Mouse (Mus musculus) spleen, adult 2 months (tissue): ENCODE measurements around the gene Plagl2. TPM values are rescaled to one million over a fixed set of nuclear protein-coding genes. Genes with fewer than 3 reads are reported as not detected.

Source experiments
- DNase-seq, 2 experiments: peaks; one replicate each; pipeline versions ENCODE4 v3.0.0 to v3.0.0-alpha.2; 2012 to 2021; ENCODE audit warnings: low spot score in 2 of 2, low read depth in 1 of 2
- H3K27ac ChIP-seq: fragments of 200-500 bp; 2 replicates; pipeline ENCODE4 v1.5.1; 2012; ENCODE audit warnings: low read length, inconsistent platforms; ENCODE audit not compliant: insufficient read depth
- H3K27me3 ChIP-seq: fragments of 200-500 bp; 2 replicates; pipeline ENCODE4 v1.6.1; 2012; ENCODE audit warnings: mild to moderate bottlenecking, moderate library complexity, low read length, inconsistent platforms; ENCODE audit not compliant: control insufficient read depth, insufficient read depth
- H3K36me3 ChIP-seq: fragments of 200-500 bp; 2 replicates; pipeline ENCODE4 v1.6.1; 2012; ENCODE audit warnings: mild to moderate bottlenecking, low read length, inconsistent platforms; ENCODE audit not compliant: control insufficient read depth, insufficient read depth
- H3K4me1 ChIP-seq: fragments of 200-500 bp; 2 replicates; pipeline ENCODE4 v1.6.1; 2011; ENCODE audit warnings: inconsistent platforms; ENCODE audit not compliant: control insufficient read depth, insufficient read depth, insufficient read length
- H3K4me3 ChIP-seq: fragments of 200-500 bp; 2 replicates; pipeline ENCODE4 v1.5.1; 2011; ENCODE audit warnings: mild to moderate bottlenecking, inconsistent platforms; ENCODE audit not compliant: insufficient read depth, insufficient read length; ENCODE audit errors: extremely low read depth
- CTCF ChIP-seq: fragments of 200-500 bp; IDR thresholded peaks from 2 replicates; pipeline ENCODE4 v1.5.1; 2011; ENCODE audit warnings: mild to moderate bottlenecking, inconsistent platforms; ENCODE audit not compliant: insufficient read depth, insufficient read length, insufficient replicate concordance; ENCODE audit errors: extremely low read depth
- POLR2A ChIP-seq: fragments of 200-500 bp; IDR thresholded peaks from 2 replicates; pipeline ENCODE4 v1.6.1; 2011; ENCODE audit warnings: low read depth, low read length, inconsistent platforms
- WGBS: fragments of 180-500 bp; shearing (Covaris S2); methylation state at CpG from one replicate; pipeline ENCODE4 v1.1.7; 2018; 5-methylcytosine and 5-hydroxymethylcytosine counted together
- polyA plus RNA-seq: library from polyadenylated mRNA; depleted of rRNA; stranded (reverse); fragments of >200 nt; gene quantifications from 2 replicates; pipeline ENCODE4 v1.2.3, GENCODE M21; 2012

Plagl2 gene
- polyA plus RNA-seq, 1 experiment = 10.7 TPM

DNA sequence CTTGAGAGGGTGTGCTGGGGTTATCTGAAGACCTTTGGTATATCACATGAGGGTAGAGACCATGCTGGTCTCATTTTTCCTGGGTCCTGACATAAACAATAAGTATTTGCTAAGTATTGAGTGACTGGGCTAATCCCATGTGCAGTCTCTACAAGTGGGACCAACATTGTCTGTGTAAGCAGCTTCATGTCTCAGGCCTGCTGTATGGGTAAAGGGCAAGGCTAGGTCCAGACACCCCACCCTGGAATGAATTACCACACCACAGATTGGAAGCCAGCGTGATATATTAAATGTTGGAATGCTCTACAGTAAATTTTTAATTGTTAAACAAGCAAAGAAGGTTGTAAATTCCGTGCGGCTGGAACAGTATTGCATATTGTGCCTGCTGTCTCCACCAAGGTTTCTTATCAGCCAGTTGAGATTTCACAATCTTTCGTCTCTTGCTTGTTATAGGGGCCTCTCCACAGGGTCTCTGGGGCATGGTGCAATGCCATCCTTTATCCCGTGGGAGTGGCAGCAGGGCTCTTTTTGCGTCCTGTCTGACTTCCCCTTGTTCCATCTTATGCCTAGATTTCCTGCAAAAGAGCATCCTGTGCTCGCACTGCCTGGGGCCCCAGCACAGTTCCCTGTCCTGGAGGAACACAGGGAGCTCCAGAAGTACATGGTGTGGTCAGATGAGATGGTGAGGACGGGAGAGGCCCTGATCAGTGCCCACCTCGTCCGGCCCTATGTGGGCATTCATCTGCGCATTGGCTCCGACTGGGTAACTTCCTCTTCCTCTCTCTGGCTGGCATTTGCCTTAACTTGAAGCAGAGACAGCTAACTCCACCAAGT is 18.0 kb upstream of the Plagl2 start:
- 36% methylated on average over 12 of the region's 12 CpGs for WGBS
- Histone ChIP-seq H3K4me3 (no peak overlapping the region; the same call in 1 of the 2 replicates), H3K36me3 (peaks cover 2% of the 10 kb centered on the region; the same call in 1 of the 2 replicates), H3K4me1 (peaks cover 22% of the 10 kb centered on the region; the same call in 1 of the 2 replicates), H3K27me3 (no peaks in the 10 kb centered on the region), H3K27ac (peak overlapping the region; percentile 15)
- no peak for DNase-seq
- TF ChIP-seq CTCF (no peak), POLR2A (no peak)

DNA sequence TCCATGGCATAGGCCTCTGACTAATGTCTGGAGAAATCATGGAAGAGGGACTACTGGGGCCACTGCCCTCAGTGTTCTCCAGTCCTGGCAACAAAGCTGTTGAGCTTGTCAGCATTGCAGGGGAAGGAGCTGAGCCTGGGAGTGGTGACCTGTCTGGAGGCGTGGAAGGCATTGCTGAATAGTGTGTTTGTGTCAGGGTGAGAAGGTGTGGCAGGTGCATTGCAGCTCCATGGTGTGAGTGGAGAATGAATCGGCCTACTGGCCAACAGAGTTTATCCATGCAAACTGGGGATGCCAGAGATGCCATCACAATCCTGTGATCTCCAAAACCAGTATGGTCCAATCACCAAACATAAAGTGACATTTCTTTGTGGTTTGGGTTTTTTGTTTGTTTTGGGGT is 15.4 kb upstream of the Plagl2 start:
- TF ChIP-seq POLR2A (no peak), CTCF (no peak)
- Histone ChIP-seq H3K27me3 (no peaks in the 10 kb centered on the region), H3K4me3 (no peak overlapping the region), H3K4me1 (peaks cover 15% of the 10 kb centered on the region; the same call in 1 of the 2 replicates), H3K27ac (no peak overlapping the region), H3K36me3 (peaks cover 7% of the 10 kb centered on the region)
- WGBS = 91% methylated on average over 2 of the region's 2 CpGs
- DNase-seq = no peak

DNA sequence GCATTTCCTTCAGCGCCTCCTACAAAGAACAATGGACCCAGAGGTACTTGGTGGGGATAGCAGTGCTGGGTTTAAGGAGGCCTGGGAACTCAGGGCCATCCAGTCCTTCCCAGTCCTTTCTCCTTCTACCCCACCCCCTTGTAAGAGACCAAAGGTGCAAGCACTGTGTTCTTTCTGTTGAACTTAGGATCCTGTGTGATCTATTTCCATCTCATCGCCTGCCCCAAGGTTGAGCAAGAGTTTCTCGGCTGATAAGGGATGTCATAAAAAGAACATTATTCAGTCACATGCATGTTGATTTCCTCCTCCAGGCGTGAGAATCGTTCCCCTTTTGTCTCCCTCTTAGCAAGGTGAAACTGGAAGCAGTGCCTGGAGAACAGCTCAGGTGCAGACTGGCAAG is 8.5 kb upstream of the Plagl2 start:
- no peaks in the 10 kb centered on the region for H3K27me3 ChIP-seq
- 81% methylated on average over 5 of the region's 5 CpGs for WGBS
- no peaks in the 10 kb centered on the region for H3K4me1 ChIP-seq
- TF ChIP-seq POLR2A (no peak), CTCF (no peak)
- peaks cover 28% of the 10 kb centered on the region for H3K36me3 ChIP-seq
- no peak overlapping the region for H3K4me3 ChIP-seq
- no peak overlapping the region for H3K27ac ChIP-seq
- DNase-seq = no peak

DNA sequence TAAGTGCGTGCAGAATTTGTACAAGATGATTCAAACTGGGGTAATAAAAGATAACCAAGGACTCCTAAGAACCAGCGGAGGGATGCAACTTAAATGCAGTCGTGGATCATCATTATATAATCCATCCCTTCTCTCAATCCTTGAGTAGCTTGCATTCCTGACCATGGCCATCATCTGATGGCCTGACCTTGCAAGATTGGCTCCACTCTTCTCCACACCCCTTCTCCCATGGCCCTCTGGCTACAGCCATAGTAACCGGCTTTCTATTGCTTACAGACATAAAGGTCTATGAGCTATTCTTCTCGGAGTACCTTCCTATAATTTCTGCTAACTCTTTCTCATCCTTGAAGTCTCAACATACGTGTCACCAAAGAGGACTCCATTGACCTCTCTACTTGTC is 930 bp upstream of the Plagl2 start:
- TF ChIP-seq POLR2A (no peak), CTCF (no peak)
- 65% methylated on average over 6 of the region's 6 CpGs for WGBS
- no peak overlapping the region for H3K27ac ChIP-seq
- peaks cover 5% of the 10 kb centered on the region; the same call in 1 of the 2 replicates for H3K36me3 ChIP-seq
- no peaks in the 10 kb centered on the region for H3K27me3 ChIP-seq
- peak overlapping the region; percentile 91; the same call in 1 of the 2 replicates for H3K4me3 ChIP-seq
- no peak for DNase-seq
- H3K4me1 ChIP-seq = peaks cover 4% of the 10 kb centered on the region

DNA sequence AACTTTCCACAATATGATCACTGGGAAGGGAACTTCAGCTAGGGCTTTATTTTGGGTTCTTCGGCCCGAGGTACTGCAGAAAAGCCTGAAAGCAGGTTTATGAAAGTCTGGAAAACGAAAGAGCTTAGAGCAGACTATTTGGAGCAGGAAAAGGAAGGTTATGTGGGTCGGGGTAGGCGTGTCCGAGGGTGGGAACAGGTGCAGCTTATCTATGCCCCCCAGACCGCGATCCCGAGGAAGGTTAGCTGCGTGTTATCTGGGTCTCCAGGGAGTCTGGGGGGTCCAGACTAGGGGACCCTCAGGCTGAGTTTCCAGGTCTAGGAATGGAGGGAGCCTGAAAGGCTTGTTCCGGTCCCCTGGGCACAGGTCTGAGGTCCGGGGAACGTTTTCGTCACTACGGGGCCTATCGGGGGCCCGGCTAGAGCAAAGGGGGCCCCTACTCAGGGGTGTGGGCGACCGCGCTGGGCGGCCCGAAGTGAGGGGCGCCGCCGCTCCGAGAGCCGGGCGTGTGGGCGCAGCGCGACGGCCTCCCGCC is 458 bp downstream of the Plagl2 start:
- WGBS = 1% methylated on average over 28 of the region's 33 CpGs
- Histone ChIP-seq H3K36me3 (peaks cover 8% of the 10 kb centered on the region; the same call in 1 of the 2 replicates), H3K27ac (peak overlapping the region; percentile 65), H3K4me3 (peak overlapping the region; percentile 91), H3K4me1 (peaks cover 4% of the 10 kb centered on the region), H3K27me3 (no peaks in the 10 kb centered on the region)
- DNase-seq = no peak
- TF ChIP-seq POLR2A (no peak), CTCF (no peak)

DNA sequence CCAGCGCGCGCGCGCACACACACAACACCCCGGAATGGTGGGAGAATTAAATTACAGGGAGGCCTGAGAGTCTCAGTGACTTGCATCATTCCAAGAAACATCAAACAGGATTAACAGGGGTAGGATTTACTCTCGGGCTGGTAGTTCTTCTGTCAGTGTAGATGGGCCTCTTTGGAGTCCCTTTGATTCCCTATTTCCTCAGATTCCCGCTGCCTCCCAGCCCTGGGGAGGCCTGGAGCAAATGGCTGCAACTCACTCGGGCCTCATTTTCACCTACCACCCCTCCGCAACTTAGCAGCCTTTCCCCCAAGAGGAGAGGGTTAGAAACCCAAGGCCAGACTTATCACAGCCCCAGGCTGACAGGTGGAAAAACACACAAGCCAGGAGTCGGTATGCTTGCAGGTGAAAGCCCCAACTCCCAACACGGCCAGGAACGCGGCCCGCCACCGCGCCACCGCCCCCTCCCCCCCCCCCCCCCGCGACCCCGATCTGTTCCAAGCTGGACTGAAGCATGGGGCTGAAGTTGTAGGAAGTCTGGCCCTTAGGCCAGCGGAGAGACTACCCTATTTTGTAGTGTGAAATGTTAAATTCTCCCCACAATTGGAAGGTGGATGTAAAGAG is 1.3 kb downstream of the Plagl2 start:
- peaks cover 4% of the 10 kb centered on the region for H3K4me1 ChIP-seq
- peak overlapping the region; percentile 91; the same call in 1 of the 2 replicates for H3K4me3 ChIP-seq
- no peaks in the 10 kb centered on the region for H3K27me3 ChIP-seq
- H3K27ac ChIP-seq = peak overlapping the region; percentile 13; the same call in 1 of the 2 replicates
- WGBS = 24% methylated on average over 20 of the region's 22 CpGs
- H3K36me3 ChIP-seq = peaks cover 4% of the 10 kb centered on the region; the same call in 1 of the 2 replicates
- DNase-seq = no peak
- TF ChIP-seq CTCF = no peak
- no peak for TF ChIP-seq POLR2A

DNA sequence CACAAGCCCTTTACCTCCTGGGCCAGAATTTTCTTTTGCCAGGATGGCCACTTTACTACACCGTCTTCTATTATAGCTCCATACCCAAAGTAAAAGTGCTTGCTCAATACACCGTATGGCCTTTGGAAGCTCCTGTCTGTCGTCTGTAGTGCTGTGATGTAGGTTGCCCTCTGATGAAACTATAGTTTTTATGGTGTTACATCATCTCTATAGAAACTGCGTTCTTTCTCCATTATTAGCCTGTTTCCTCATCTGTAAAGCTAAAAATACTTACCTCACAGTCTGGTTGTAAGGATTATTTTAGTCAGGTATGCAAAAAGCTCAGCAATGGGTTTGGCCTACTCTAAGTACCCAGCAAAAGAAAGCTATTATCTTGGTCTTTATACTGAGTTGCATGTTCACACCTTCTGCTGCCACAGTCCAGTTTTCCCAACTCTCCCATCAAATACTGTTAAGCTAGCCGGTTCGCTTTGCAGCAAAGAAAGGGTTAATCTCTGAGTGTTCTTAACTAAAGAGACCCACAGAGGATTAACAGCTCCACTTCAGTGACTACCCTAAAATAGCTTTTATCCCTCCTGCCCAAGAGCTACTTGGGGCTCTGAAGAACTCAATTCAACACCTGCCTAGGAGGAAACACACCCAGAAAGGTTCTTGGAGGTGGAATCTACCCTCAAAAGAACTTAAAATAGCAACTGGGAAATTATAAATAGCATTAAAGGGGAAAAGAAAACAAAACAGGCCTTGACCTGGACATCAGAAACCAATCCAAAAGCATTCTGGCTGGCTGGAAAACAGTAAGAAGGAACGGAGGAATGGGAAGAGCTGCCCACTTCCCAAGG is 2.0 kb downstream of the Plagl2 start:
- DNase-seq = no peak
- no peak overlapping the region for H3K27ac ChIP-seq
- peaks cover 6% of the 10 kb centered on the region for H3K36me3 ChIP-seq
- H3K4me3 ChIP-seq = peak overlapping the region; percentile 91; the same call in 1 of the 2 replicates
- H3K4me1 ChIP-seq = peaks cover 4% of the 10 kb centered on the region
- no peaks in the 10 kb centered on the region for H3K27me3 ChIP-seq
- TF ChIP-seq CTCF = no peak
- no peak for TF ChIP-seq POLR2A
- WGBS = 48% methylated on average over 7 of the region's 7 CpGs
